Mouse (Mus musculus): Measurements from ENCODE around the gene Luzp1. TPM values are rescaled to one million over a fixed set of nuclear protein-coding genes. Genes with fewer than 3 reads are reported as not detected.

Gene Luzp1
- polyA plus RNA-seq (2015; fragmentation: Nextera tagmentation; extraction: Ambion mirVana) = 89.5 and 108 TPM in 2 replicates

GRCm38 (mm10) chr4:136469371-136469903 lies at the start of gene Luzp1:
Luzp1 (plus strand) TSS chr4:136469761.

DNA sequence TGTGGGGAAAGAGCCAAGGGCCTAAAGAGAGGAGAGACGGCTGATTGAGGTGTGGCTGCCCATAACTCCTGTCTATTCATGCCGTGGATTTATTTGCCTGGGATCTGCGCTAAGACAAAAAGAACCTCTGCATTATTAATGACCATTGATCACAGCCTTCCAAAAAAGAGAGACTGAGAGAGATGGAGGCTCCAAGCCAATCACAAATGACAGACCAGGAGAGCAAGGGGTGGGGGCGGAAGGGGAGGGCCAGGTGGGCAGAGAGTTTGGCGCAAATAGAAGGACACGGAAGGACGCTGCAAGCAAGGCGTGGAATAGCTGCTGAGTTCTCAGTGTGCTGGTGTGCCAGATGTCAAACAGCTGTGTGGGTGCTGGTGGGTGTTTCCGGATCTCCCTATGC lies 46.3 kb upstream of the Luzp1 start, which contains the start of gene Htr1d:
TSS of gene Htr1d (plus strand) at position 301 of the 400 bp plus-strand sequence.

DNA sequence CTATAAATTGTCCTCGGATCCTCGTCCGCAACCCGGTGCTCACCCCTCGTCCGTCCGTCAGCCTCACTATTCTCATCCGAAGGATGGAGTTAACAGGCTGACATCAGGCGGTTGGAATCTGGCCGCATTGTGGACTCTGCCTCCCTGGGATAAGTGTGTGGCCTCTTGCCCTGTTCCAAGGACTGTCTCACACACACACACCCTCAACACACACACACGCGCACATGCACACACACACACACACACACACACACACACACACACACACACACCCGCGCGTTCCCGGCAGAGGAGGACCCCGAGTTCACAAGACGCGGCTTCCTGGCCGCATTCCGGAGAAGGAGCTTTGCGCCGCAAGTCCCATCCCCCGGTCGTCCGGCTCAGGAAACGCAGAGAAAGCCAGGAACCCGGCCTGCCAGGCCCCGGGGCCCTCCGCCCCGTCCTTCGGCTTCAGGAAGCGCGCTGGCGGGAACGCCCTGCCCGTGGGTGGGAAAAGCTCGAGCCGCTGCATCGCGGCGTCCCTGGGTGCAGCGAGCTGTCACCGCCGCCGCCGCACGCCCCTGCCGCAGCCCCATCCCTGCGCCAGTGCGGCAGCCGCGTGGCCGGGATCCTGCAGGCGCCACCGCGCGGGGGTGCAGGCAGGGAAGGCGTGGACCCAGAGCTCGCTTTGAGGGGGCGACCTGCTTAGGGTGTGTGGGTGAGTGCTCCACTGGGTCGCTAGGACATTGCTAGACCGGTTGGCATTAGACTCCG lies 7.3 kb upstream of the Luzp1 start, which contains the start of gene 6030445D17Rik:
TSS of gene 6030445D17Rik (plus strand) at position 165 of the 753 bp plus-strand sequence.

DNA sequence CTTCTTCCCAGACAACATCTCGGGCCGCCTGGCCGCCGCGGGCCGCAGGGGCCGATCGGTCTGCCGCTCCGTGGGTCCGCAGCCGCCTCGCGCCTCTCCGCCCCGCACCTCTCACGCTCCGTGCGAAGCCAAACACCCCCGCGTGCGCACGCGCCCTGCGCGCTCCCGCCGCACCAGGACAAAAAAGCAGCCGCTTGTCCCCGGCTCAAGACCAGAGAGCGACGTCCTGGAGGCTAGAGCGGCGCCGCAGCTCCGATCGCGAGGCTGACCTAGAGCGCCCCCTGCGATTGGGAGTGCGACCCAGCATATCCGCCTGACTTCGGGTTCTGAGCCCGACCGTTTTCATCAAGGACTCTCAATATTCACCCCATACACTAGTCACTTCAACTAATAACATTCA lies 133.0 kb downstream of the Luzp1 start, which contains the start of gene Kdm1a:
TSS of gene Kdm1a (minus strand) at position 156 of the 400 bp plus-strand sequence.

Other genes with a start within 250 kb of the Luzp1 start
- gene Tcea3, start 222.0 kb upstream of the Luzp1 start, polyA plus RNA-seq (2015; fragmentation: Nextera tagmentation; extraction: Ambion mirVana) = 72.1 and 72.4 TPM in 2 replicates
- 13.0 and 13.1 TPM in 2 replicates for gene Zfp46, start 185.1 kb upstream of the Luzp1 start, polyA plus RNA-seq (2015; fragmentation: Nextera tagmentation; extraction: Ambion mirVana)
- gene Hnrnpr, start 158.8 kb upstream of the Luzp1 start, polyA plus RNA-seq (2015; fragmentation: Nextera tagmentation; extraction: Ambion mirVana) = 69.1 and 82.8 TPM in 2 replicates
- gene Htr1d, start 46.2 kb upstream of the Luzp1 start, polyA plus RNA-seq (2015; fragmentation: Nextera tagmentation; extraction: Ambion mirVana) = 2.0 and 2.1 TPM in 2 replicates
- gene 6030445D17Rik, start 7.5 kb upstream of the Luzp1 start, polyA plus RNA-seq (2015; fragmentation: Nextera tagmentation; extraction: Ambion mirVana) = 0.28 and 0.41 TPM in 2 replicates
- gene Kdm1a, start 133.0 kb downstream of the Luzp1 start, polyA plus RNA-seq (2015; fragmentation: Nextera tagmentation; extraction: Ambion mirVana) = 12.8 and 13.1 TPM in 2 replicates
- not detected in 2 replicates for gene Tex46, start 140.7 kb downstream of the Luzp1 start, polyA plus RNA-seq (2015; fragmentation: Nextera tagmentation; extraction: Ambion mirVana)
- gene Lactbl1, start 152.9 kb downstream of the Luzp1 start, polyA plus RNA-seq (2015; fragmentation: Nextera tagmentation; extraction: Ambion mirVana) = not detected in 2 replicates